In the genomic region with DNA sequence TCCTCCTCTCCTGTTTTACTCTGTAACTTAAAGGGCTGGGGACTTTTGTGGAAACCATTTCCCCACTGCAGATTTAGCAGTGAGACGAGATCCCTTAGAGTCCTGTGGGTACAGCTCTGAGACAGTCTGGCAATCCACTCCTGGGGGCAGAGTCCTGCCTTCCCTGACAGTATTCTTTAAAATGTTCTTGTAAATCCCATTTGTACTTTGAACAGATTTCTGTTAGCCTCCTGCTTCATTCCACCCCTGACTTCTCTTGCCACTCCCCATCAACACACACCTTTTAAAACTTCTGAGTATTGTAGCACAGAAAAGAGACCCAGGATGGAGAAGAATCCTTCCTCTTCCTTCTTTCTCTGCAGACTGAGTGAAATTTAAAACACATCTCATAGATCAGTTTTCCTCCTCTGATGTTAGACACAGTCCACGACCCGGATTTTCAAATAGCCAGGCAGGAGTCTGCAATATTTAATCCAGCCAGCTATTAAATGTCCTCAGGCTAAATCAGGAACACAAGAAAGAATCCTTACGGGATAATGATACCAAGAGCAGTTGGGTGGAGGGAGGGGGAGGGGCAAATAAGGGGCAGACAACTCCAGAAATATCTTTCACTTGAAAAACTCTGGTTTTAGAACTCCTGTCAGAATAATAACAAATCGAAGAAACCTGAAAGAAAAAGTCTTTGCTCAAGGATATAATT, we compare ENCODE assay signal across 18 mouse cellular contexts. TPM values are rescaled to one million over a fixed set of nuclear protein-coding genes. Genes with fewer than 3 reads are reported as not detected.
DNase-seq lines count a peak whose midpoint lies in the region; ATAC-seq and TF ChIP-seq lines count a peak whose summit lies in the region.
"Had no signal": no experiment of that assay in that cellular context is flagged by ENCODE, and none has a peak within 500 bp of the region (broad histone marks: within the 10 kb centered on the region; RNA-seq: fewer than 3 reads in every experiment).

No protein-coding gene starts in this region.

- no peak for TF ChIP-seq POLR2A in brain, embryonic 14.5 days (IDR thresholded peaks at IDR 0.05; ENCODE audit: borderline replicate concordance, extremely low read depth, insufficient read depth, insufficient read length, poor library complexity, severe bottlenecking)

- ATAC-seq in heart, embryonic 14.5 days (ENCODE audit: insufficient number of reproducible peaks, insufficient read depth, low FRiP score, low read depth) = no peak
- ATAC-seq in limb, embryonic 11.5 days (ENCODE audit: insufficient number of reproducible peaks, low FRiP score, low TSS enrichment, low read depth) = no peak

- H3K4me2 ChIP-seq in heart, embryonic 14.5 days (ENCODE audit: low read length) = peak overlapping the region; percentile 68; the same call in 1 of the 2 replicates
- H3K4me2 ChIP-seq in limb, embryonic 11.5 days (ENCODE audit: low read depth, severe bottlenecking) = peak overlapping the region; percentile 91; the same call in 1 of the 2 replicates

- H3K9me3 ChIP-seq in heart, embryonic 14.5 days (ENCODE audit: control insufficient read depth, low read length) = no peaks in the 10 kb centered on the region
- no peaks in the 10 kb centered on the region for H3K9me3 ChIP-seq in limb, embryonic 11.5 days (ENCODE audit: control insufficient read depth, low read length)
- H3K9me3 ChIP-seq: midbrain, embryonic 12.5 days; neural tube, embryonic 12.5 days; stomach, embryonic 15.5 days had no signal

- H3K4me1 ChIP-seq in heart, embryonic 14.5 days (ENCODE audit: control insufficient read depth in 2 of 2, insufficient read depth in 2 of 2, low read length in 2 of 2) = peaks cover 3 to 22% of the 10 kb centered on the region in 2 experiments; a peak in 3 of 4 replicates
- peaks cover 43% of the 10 kb centered on the region for H3K4me1 ChIP-seq in limb, embryonic 11.5 days (ENCODE audit: control insufficient read depth, insufficient read depth, low read length)

- no peaks in the 10 kb centered on the region for H3K36me3 ChIP-seq in heart, embryonic 14.5 days (ENCODE audit: control insufficient read depth, insufficient read depth, low read length)
- H3K36me3 ChIP-seq in limb, embryonic 11.5 days (ENCODE audit: control insufficient read depth, insufficient read depth, low read length) = no peaks in the 10 kb centered on the region
- H3K36me3 ChIP-seq: midbrain, embryonic 12.5 days; neural tube, embryonic 12.5 days; stomach, embryonic 15.5 days had no signal

- peaks cover 90% of the 10 kb centered on the region for H3K27me3 ChIP-seq in heart, embryonic 14.5 days (ENCODE audit: control insufficient read depth, insufficient read depth, low read length)
- no peaks in the 10 kb centered on the region for H3K27me3 ChIP-seq in limb, embryonic 11.5 days (ENCODE audit: control insufficient read depth, insufficient read depth, low read length)

- no peak overlapping the region for H3K4me3 ChIP-seq in heart, embryonic 14.5 days (ENCODE audit: control insufficient read depth in 1 of 2, insufficient read depth in 1 of 2, low read depth in 1 of 2, low read length in 2 of 2)
- H3K4me3 ChIP-seq in limb, embryonic 11.5 days (ENCODE audit: low read depth, low read length) = no peak overlapping the region
- H3K4me3 ChIP-seq: midbrain, embryonic 12.5 days; neural tube, embryonic 12.5 days had no signal

- no peak for DNase-seq in heart, adult 11 months
- DNase-seq in NIH3T3 (ENCODE audit: low read depth) = peak; percentile 56
- peak; percentile 42 for DNase-seq in brain, embryonic 14.5 days (ENCODE audit: low read depth)
- DNase-seq in limb, embryonic 11.5 days (ENCODE audit: low spot score) = peak; percentile 40
- no peak for DNase-seq in T-cell, adult 2 months (ENCODE audit: low spot score)
- DNase-seq in ovary, postnatal 36 days (ENCODE audit: low spot score) = no peak
- DNase-seq: adrenal gland, postnatal 36 days; cerebellum, adult 9-11 months; kidney, adult 8-10 months; liver; lung, adult 18-20 months; lung, postnatal 36 days had no signal

- no peak for TF ChIP-seq CTCF in brain, embryonic 14.5 days (IDR thresholded peaks at IDR 0.05; ENCODE audit: borderline replicate concordance, extremely low read depth, insufficient read depth, insufficient read length)

- 16% methylated on average over 5 of the region's 5 CpGs for WGBS in heart, embryonic 14.5 days
- WGBS in limb, embryonic 11.5 days = 4% methylated on average over 5 of the region's 5 CpGs

- H3K27ac ChIP-seq in heart, embryonic 14.5 days (replicated peaks in 1 of 2; ENCODE audit: control insufficient read depth in 1 of 2, insufficient read depth in 1 of 2, low read depth in 2 of 2, low read length in 2 of 2) = no peak overlapping the region
- peak overlapping the region; percentile 80 for H3K27ac ChIP-seq in limb, embryonic 11.5 days (replicated peaks; ENCODE audit: low read depth, low read length)
- H3K27ac ChIP-seq: midbrain, embryonic 12.5 days; neural tube, embryonic 12.5 days; stomach, embryonic 15.5 days had no signal

- no peak overlapping the region for H3K9ac ChIP-seq in heart, embryonic 14.5 days (ENCODE audit: low read length)
- peak overlapping the region; percentile 12; the same call in 1 of the 2 replicates for H3K9ac ChIP-seq in limb, embryonic 11.5 days (ENCODE audit: low read length)
- H3K9ac ChIP-seq: midbrain, embryonic 12.5 days; neural tube, embryonic 12.5 days; stomach, embryonic 15.5 days had no signal

RNA-seq across cellular contexts. Expression of gene Twist1, which starts 8.3 kb away (rescaled TPM):
- 3.8 and 6.3 TPM in 2 replicates for polyA plus RNA-seq in heart, embryonic 14.5 days (2014; fragmentation: Nextera tagmentation; extraction: Ambion mirVana)
- polyA plus RNA-seq in brain, embryonic 14.5 days (2012; rRNA removed) = 14.0 and 15.1 TPM in 2 replicates
- polyA plus RNA-seq in limb, embryonic 11.5 days (2014; fragmentation: Nextera tagmentation; extraction: Ambion mirVana) = 55.5 and 59.2 TPM in 2 replicates

RNA-seq across cellular contexts. Expression of gene Ferd3l, which starts 37.6 kb away (rescaled TPM):
- polyA plus RNA-seq in heart, embryonic 14.5 days (2014; fragmentation: Nextera tagmentation; extraction: Ambion mirVana) = not detected in 2 replicates
- 0.86 and 0.96 TPM in 2 replicates for polyA plus RNA-seq in brain, embryonic 14.5 days (2012; rRNA removed)
- polyA plus RNA-seq in limb, embryonic 11.5 days (2014; fragmentation: Nextera tagmentation; extraction: Ambion mirVana) = not detected in 2 replicates
- polyA plus RNA-seq: heart, embryonic 16.5 days; small intestine, adult 2 months; stomach, embryonic 15.5 days had no signal

Comparison
In these comparisons a context has a peak if more than half of its experiments do, and no peak if none do; other contexts are left out.
1. DNase-seq: peak in NIH3T3 (single experiment), brain, embryonic 14.5 days (single experiment) and limb, embryonic 11.5 days (single experiment); none in heart, adult 11 months (single experiment), T-cell, adult 2 months (single experiment) and ovary, postnatal 36 days (single experiment).